Mouse (Mus musculus): ENCODE results near the gene Ssbp3.

Ssbp3 gene

DNA sequence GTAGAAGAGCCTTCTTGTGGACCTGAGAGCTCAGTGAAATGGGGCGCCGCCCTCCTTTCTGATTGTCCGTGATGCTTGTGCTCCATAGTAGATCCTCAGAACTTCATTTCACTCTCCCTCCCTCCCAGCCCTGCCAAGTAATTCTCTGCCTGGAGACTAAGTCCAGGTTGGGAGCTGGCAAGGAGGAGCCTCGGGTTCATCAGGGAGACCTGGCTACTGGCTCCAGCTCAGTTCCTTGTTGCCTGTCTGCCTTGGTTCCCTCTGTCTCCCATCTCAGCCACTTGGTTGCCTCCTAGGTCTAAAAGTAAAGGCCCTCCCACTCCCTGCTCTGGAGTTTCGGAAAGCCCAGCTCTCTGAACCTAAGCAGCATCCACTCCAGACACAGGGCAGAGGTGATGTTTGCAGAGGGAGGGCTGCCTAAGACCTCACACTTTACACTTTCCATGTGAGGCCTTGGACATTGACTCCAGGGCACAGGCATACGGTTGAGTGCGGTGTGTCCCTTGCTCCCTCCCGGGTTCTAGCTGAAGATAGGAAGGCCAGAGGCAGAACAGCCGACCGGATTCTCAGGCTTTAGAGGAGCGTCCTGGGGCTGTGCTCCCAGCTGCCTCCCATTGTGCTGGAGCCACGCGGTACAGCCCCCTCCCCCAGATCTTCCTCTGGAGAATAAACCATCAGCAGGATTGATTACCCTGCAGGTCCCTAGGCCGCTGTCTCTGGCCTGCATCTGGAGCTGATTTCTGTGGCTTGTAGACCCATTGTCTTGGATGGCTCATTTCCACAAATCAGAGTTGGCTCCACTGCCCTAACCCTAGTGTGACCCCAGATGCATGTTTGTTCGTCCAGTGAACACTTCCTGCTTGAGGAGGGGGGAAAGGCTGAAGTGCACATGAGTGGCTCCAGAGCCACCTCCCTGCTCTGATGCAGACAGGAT is 75.7 kb downstream of the Ssbp3 start:
- no peak for DNase-seq (ENCODE audit: low read depth)

DNA sequence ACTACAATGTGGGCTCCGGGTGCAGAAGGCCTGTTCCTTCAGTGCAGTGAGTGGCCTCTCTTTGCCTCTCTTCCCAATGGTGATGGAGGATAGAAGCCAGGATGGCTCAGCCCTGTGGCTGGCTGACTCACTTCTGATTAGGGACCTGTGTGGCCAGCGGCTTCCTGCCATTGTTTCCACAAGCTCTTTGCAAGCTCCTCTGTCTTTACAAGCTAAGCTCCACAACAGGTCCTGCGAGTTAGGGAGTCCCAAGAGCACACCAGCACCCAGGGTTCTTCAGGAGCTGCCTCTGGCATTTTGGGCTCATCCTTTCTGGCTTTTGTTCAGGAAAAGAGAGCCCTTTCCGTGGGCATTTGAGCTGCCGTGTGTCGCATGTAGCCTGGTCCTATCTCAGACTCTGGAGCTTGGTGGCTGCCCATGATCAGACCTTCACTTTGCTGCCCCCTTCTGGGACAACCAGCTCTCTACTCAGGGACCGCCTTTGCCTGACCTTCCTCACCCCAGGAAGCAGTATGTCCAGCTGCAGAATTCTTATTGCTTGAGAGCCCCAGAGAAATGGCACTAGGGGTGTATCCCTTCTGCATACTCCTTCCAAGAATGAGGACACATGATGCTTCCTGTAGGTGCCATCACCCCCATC is 77.3 kb downstream of the Ssbp3 start:
- peak; percentile 40 for DNase-seq (ENCODE audit: low read depth)

DNA sequence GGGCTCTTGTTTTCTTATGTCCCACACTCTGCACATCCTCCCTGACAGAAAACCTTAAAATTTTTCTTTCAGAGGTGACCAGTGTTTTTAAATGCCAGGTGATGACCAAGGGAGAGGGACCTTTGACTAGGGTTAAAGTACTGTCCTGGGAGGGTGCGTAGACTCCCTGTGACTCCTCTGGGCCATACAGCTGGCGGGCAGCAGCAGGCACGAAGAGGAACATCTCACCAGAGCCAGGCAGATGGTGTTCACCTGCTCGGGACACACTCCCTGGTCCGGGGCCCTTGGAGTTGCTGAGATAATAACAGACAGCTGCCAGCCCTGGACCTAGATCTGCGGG is 78.4 kb downstream of the Ssbp3 start:
- no peak for DNase-seq (ENCODE audit: low read depth)

DNA sequence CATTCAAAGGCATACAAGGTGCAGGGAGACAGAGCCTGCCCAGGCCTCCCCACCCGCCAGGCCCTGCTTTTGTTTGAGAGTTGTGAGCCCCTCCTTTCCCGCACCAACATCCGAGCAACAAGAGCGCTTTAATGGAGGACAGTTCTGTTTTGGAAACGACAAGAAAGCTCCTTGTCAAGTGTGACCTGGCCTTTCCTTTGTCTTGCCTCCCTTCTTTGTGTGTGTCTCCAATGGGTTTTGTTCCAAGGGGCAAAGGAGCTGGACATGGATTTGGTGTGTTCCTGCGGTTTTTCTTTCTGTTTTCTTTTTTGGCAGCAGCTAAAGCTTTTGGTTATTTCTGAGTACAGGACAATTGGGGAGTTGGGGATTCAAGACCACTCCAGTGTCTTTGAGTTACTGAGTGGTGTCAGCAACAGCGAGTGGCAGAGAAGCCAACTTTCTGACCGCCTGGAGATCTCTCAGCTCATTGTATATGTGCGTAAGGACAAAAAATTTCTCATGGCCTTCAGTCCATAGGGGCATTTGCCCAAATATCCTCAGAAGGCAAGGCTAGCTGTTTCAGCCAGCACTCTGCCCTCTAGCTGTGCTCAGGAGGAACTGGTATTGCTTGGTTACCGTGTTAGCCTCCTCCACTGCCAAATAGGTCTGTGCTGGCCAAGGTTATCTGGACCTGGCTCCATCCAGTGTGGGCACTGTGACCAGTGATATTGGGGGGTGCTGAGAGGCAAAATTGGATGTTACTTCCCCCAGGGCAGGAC is 78.9 kb downstream of the Ssbp3 start:
- no peak for DNase-seq (ENCODE audit: low read depth)

DNA sequence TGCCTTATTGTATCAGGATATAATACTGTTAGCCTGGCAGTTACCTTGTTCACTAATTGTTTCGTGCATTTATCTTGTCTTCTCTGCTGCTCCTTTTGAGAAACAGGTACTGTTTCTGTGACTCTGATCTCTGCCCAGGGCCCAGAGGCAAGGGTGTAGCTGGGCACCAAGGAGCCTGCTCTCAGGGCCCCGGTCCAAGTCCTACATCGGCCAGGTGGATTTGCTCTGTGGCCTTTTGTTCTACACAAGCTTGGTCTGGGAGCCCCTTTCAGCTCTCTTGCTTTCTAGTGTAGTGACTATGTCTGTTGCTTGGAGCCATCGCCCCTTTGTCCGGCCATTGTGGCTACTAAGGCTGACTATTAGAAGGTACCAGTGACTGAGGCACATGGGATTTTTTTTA is 82.6 kb downstream of the Ssbp3 start:
- DNase-seq (ENCODE audit: low read depth) = no peak

DNA sequence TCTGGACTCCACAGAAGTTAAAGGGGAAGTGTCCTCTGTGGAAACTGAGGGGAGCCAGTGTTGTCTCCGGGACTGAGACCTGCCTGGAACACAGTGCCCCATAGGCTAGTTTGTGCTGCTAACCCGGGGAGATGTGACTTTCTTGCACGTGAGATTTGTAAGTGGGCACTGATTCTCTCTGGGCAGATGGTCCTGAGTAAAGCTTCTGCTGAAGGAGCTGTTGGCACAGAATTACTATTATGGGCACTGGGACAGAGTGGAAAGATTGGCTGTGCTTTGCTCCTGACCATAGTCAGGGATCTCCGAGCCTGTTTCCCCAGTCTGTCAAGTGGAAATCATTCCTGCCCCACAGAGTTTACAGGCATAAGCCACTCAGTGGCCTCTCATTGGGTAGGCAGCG is 83.8 kb downstream of the Ssbp3 start:
- DNase-seq (ENCODE audit: low read depth) = no peak

DNA sequence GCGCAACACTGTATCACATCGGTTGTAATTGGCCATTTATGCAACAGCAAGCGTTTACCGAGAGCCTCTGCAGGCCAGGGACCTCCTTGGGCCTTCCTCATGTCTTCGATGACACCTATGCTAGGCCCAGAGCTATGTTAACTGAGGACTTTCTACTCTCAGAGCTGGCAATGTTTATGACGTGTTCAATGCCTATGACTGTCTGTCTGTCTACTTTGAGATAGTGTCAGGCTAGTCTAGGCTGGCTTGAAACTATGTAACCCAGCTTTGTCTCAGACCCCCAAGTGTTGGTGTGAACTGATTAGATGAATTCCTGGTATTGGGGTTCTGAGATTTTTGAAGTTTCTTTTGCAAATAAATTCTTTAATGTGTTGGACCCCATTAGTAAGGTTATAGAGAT is 84.6 kb downstream of the Ssbp3 start:
- DNase-seq (ENCODE audit: low read depth) = no peak

DNA sequence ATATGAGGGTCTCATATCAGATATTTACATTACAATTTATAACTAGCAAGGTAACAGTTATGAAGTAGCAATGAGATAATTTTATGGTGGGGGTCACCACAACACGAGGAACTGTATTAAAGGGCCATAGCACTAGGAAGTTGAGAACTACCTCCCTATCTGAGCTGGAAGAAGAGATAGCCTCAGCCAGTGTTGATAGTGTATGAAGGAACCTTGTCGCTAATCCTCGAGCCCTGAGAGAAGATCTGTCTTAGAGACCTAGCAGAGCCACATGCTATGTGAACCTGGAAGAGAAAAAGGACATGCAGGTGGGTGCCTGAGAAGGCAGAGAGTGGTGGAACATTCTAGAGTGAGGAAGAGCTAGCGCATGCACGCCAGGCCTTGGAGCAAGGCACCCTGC is 85.0 kb downstream of the Ssbp3 start:
- no peak for DNase-seq (ENCODE audit: low read depth)

DNA sequence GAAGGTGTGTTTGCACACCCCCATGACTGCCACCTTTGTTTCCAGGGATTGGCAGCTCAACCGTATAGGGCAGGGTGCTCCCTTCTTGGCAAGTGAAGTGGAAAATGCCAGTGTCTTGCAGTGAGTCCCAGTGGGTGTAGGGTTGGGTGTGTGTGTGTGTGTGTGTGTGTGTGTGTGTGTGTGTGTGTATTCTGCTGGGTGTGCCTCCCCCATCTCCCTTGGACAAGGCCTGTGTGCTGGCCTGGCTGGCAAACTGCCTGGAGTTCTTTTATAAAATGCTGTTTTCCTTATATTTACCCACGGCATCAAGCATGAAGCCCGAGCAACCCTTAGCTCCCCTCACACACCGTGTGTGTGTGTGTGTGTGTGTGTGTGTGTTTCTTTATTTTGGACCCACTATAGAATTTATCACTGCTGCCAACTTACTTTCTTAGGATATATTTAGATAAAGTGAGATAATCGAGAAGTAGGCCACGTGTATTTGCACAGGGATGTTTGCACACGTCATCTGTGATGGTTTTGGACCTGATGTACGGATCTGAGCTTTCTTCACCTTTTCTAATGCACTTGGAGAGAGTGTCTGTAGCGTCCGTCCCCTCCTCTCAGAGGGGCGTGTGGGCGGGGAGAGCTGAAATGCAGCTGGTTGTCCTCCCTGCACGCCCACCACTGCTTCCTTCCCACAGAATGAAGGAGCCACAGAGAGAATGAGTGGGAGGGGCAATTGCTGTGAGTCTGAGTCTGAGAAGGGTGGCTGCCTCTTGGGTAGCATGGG is 86.0 kb downstream of the Ssbp3 start:
- DNase-seq (ENCODE audit: low read depth) = no peak

DNA sequence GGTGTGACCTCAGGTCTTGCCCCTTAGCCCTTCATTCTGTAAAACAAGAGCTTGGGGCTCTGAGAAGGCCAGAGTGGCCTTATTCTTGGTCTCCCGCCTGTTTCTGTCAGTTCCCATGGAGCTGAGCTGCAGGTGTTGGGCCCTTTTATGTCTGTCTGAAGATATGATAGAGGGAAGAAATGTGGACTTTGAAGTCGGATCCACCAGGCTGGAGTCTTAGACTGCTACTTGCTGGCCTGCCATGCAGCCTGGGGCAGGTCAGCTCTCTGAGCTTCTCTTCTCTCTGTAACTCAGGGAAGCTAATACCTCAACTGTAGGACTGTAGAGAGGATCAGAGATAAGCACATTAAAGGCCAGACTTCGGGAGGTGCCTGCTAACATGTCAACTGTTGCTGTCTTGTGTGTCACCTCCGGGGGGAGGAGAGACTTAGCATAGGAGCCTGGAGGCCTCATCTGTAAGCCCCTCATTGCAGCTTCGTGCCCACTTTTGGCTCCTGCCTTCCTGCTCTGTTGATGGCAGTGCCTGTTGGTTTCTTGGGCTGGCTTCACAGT is 90.8 kb downstream of the Ssbp3 start:
- no peak for DNase-seq (ENCODE audit: low read depth)

DNA sequence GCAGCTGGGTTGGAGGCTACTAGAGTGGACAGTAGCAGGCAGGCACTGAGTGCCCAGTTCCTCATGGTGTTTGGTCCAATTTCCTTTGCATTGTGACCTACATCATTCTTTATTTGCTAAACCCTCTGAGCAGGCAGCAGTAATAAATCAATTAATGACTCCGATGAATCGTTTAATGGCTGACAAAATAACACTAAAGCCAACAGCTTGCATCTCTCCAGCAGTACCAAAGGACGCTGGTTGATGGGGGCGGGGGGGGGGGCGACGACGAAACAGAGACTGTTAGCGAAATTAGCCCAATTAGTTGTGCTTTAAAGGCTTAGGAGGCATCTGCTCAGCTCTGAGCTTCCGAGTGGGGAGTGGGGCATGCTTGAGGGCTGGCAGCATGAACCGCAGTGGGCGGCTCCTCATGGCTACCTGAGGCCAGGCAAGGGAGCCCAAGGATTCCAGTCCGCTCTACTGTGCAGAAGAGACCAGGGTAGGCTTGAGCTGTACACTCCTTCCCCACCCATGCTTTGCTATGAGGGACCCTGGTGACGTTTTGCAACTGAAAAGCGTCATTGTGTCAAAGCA is 91.5 kb downstream of the Ssbp3 start:
- DNase-seq (ENCODE audit: low read depth) = no peak

DNA sequence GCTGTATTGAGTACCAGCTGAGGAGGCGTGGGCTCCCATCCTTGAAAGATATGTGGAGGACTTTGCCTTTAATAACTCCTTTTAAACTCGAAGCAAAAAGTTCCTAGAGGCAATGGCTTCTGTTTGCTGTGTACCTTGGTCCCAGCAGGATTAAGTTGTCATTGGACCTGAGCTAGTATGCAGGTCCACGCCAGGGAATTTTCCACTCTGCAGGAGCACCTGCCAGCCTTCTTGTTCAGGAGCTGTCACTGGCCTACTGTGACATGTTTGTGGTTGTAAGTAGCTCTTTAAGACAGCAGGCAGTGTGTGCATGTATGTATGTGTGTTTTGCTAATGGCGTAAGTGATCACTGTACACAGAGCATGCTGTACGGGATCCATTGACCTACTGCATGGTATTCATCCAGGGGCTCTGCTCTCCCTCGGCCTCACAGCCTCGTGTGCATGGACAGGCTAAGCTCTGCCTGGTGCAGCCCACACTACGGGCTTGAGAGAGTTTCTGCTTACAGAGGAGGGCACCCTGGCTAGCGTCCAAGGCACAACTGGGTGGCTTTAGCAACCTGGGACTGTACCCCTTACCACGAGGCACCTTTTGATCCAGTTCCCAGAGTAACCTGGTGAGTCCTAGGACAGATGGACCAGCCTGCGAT is 92.1 kb downstream of the Ssbp3 start:
- no peak for DNase-seq (ENCODE audit: low read depth)

DNA sequence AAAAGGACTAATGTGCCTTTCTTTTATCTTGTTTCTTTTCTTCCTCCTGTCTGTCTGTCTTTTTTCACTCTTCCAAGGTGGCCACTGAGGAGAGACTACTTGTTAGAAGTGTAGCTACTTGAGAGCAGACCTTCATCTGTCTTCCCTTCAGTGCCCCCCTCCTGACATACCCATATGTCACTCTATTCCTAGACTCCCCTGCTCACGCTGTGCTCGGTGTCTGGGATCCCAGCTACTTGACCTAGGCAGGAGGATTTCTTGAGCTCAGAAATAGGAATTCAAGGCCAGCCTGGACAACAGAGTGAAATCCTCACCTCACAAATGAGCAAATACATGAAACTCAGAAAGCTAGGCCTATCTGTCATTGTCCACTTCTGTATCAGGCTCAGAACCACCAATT is 92.7 kb downstream of the Ssbp3 start:
- DNase-seq (ENCODE audit: low read depth) = no peak

DNA sequence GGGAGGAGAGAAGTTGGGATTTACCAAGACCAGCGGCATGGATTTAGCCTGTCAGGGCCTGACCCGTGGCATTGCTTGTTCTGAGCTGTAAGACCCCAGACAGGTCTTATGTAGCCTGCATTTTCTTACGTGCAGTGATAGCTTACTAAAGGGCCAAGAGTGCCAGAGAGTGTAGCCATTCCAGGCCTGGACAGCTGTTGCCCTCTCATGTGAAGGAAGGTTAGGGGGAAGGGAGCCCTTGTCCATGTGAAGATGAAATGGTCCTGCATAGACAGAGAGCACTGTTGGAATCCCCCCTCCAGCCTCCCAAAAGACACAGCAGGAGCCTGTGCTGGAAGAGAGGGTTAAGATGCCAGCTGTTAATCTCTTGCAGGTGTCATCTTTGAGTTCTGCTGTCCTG is 93.3 kb downstream of the Ssbp3 start:
- no peak for DNase-seq (ENCODE audit: low read depth)

DNA sequence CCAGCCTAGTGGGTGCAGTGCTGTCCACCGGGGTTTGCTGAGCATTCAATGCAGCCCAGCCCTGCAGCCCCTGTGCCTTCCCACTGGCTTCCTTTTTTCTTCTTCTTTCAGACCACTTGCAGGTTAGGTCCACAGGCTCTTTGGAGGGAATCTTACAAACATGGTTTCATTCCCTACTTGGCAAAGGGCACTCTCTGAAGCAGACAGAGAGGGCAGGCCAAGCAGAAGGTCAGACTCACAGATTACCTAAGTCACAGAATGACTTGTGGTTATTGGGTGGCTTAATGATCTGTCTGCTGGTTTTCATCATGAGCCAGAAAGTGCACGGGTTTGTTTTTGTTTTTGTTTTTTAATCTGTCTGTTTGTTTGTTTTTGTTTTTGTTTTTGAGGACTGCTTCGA is 93.8 kb downstream of the Ssbp3 start:
- no peak for DNase-seq (ENCODE audit: low read depth)

DNA sequence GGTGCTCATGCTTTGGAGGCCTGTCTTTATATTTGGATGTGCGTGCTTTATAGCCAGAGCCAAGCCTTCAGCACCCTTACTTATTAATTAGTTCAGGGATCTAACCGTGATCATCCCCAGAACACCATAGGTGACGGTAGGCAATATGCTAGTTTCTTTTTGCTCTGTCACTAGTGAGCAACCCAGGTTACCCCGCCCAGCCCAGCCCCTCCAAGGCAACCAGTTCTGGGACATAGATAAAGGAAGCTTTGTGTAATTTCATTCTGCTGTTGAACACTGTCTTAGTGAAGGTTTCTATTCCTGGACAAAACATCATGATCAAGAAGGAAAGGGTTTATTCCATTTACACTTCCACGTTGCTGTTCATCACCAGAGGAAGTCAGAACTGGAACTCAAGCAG is 94.7 kb downstream of the Ssbp3 start:
- no peak for DNase-seq (ENCODE audit: low read depth)

DNA sequence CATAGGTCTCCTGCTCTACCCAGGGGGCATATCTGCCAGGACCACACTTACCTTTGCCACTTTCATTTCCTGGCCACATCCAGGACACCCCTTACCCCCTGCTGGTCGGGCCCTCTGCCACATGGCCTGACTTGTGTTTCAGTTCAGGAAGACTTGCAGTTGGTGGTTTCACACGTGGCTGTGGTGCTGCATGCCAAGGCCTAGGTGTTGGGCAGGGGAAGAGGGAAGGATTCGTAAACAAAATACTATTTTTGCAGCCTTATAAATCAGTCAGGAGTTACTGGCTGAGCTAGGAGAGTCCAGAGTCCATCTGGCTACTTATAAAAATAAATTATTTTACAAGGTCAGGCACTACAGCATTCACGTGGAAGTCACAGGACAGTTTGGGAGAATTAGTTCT is 95.7 kb downstream of the Ssbp3 start:
- DNase-seq (ENCODE audit: low read depth) = no peak

DNA sequence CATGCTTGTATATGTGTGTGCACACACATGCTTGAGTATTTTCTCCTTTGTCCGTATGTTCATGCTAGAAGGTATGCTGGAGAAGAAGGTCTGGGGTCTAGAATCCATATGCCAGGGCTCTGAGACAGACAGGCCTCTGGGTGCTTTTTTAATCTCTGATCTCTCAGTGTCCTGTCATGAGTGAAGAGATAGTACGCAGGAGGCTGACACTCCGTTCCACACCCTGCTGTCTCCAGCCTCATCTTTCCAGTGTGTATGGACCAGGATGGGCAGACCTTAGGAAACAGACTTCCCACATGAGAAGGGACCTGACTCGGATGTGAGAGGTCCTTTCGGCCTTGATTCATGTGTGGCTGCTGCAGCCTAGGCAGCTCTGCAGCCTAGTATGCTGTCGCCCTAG is 96.3 kb downstream of the Ssbp3 start:
- DNase-seq (ENCODE audit: low read depth) = no peak

DNA sequence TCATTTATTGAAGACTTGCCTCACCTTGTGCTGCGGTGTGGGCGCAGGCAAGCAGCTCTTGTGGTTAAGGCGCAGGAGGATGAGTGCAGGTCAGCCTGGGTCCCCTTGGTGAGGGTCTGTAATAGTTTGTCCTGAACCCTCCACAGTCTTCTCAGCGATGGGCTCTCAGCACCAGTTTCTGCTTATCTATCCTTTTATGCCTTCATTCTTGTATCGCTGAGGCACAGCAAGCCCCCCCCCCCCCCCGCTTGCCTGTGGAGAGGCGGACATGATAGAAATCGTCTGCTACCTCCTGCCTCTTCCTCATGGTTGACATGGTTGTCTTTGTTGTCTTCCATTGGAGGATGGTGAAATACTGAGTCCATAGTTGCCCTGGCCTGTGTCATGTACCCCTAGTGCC is 96.9 kb downstream of the Ssbp3 start:
- DNase-seq (ENCODE audit: low read depth) = no peak

DNA sequence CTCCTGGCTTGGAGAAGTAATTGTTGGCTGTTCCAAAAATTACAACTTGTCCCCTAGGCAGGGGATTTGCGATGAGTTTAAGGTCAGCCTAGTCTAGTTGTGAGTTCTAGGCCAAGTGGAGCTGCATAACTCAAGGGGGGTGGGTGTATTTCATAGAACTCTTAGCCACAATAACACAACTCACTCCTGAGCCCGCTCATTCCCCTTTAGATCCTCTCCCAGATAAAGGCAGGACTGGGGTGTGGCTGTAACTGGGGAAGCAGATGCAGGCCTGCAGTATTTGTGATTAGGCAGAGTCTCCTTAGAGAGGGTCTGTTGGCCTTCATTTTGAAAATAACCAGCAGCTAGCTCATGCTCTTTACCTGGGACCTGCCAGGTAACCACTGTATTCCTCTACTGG is 97.7 kb downstream of the Ssbp3 start:
- DNase-seq (ENCODE audit: low read depth) = no peak

DNA sequence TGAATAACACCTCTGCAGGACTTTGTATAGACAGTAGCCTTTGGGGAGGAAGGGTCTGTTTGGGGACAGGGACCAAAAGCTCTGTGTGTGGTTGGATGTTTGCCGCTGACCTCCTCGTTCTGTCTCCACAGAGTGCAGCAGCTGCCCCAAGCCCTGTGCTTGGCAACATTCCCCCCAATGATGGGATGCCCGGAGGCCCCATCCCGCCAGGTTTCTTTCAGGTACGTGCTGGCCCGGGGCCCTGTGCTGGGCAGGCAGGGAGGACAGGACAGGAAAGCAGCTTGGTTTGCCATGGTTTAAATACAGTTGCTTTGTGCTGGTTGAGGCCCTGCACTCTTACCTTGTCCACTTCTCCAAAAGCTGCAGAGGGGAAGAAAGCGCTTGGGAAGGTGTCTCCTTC is 99.0 kb downstream of the Ssbp3 start:
- no peak for DNase-seq (ENCODE audit: low read depth)

All from fibroblast of lung, adult 2 months (primary cell).